Mouse (Mus musculus) thymus, postnatal 10 days (tissue): Measurements from ENCODE around the gene Wscd2.

ENCODE experiments used
- DNase-seq, 2 experiments: peaks; one replicate each; pipeline ENCODE4 v3.0.0; 2021; ENCODE audit warnings: low spot score in 2 of 2

The Wscd2 gene

GRCm38 (mm10) chr5:113485584-113486162, 4.5 kb upstream of the Wscd2 start:
- DNase-seq, result no peak

GRCm38 (mm10) chr5:113487879-113488278, 2.3 kb upstream of the Wscd2 start:
- no peak for DNase-seq

GRCm38 (mm10) chr5:113489617-113490016, 516 bp upstream of the Wscd2 start:
- no peak for DNase-seq

GRCm38 (mm10) chr5:113490467-113491260, 531 bp downstream of the Wscd2 start:
- DNase-seq, result no peak

GRCm38 (mm10) chr5:113491552-113491951, 1.4 kb downstream of the Wscd2 start:
- no peak for DNase-seq

- DNase-seq, result no peak
Observed at GRCm38 (mm10) chr5:113491988-113492387, 1.9 kb downstream of the Wscd2 start.

GRCm38 (mm10) chr5:113492417-113493035, 2.4 kb downstream of the Wscd2 start:
- DNase-seq, result no peak

- no peak for DNase-seq
Observed at GRCm38 (mm10) chr5:113493997-113494396, 3.9 kb downstream of the Wscd2 start.

GRCm38 (mm10) chr5:113496926-113497325, 6.8 kb downstream of the Wscd2 start:
- DNase-seq, result no peak

GRCm38 (mm10) chr5:113499421-113499820, 9.3 kb downstream of the Wscd2 start:
- no peak for DNase-seq

- DNase-seq, result no peak
Observed at GRCm38 (mm10) chr5:113503276-113503675, 13.1 kb downstream of the Wscd2 start.

GRCm38 (mm10) chr5:113504654-113505053, 14.5 kb downstream of the Wscd2 start:
- no peak for DNase-seq

GRCm38 (mm10) chr5:113506065-113506464, 15.9 kb downstream of the Wscd2 start:
- no peak for DNase-seq

- DNase-seq, result no peak
Observed at GRCm38 (mm10) chr5:113506779-113507178, 16.6 kb downstream of the Wscd2 start.

- no peak for DNase-seq
Observed at GRCm38 (mm10) chr5:113509167-113509566, 19.0 kb downstream of the Wscd2 start.

GRCm38 (mm10) chr5:113513640-113514039, 23.5 kb downstream of the Wscd2 start:
- DNase-seq, result no peak

- no peak for DNase-seq
Observed at GRCm38 (mm10) chr5:113514062-113514461, 23.9 kb downstream of the Wscd2 start.

- no peak for DNase-seq
Observed at GRCm38 (mm10) chr5:113516119-113516872, 26.2 kb downstream of the Wscd2 start.

GRCm38 (mm10) chr5:113516873-113517336, 26.8 kb downstream of the Wscd2 start:
- no peak for DNase-seq

- no peak for DNase-seq
Observed at GRCm38 (mm10) chr5:113517387-113517786, 27.3 kb downstream of the Wscd2 start.

GRCm38 (mm10) chr5:113521037-113521436, 30.9 kb downstream of the Wscd2 start:
- DNase-seq, result no peak

GRCm38 (mm10) chr5:113538826-113539225, 48.7 kb downstream of the Wscd2 start:
- DNase-seq, result no peak
